Mouse (Mus musculus) mouse embryonic stem cell (cell line): ENCODE results near the gene Tcp10a.
"Not testable (repeated sequence)": the region's sequence is repeated elsewhere in the genome, so short reads cannot be mapped to it uniquely, and the experiment has no call there.

Experiments used
- in situ Hi-C, 2 experiments: fragments of 300-500 bp; cut with MboI; formaldehyde crosslinking; loops; 1 replicate in 1 of 2; 3 replicates in 1 of 2; pipeline ENCODE4 v1.14.3; 2019 to 2020; ENCODE audit warnings: low sequenced_read_pairs in 2 of 2, low pct_unique_long_range_greater_than_20kb in 1 of 2, mixed read lengths in 1 of 2; ENCODE audit not compliant: unreplicated experiment in 1 of 2

Gene Tcp10a

GRCm38 (mm10) chr17:7324346-7324745 is at the start of gene Tcp10a:
Gene Tcp10a (plus strand): TSS chr17:7324646.
- in situ Hi-C loops: not testable (repeated sequence)

GRCm38 (mm10) chr17:7278702-7279242 is 45.7 kb upstream of the Tcp10a start:
- in situ Hi-C loops: no loop called here

GRCm38 (mm10) chr17:7279251-7279650 is 45.2 kb upstream of the Tcp10a start:
- in situ Hi-C loops: no loop called here

GRCm38 (mm10) chr17:7284297-7284910 is 40.0 kb upstream of the Tcp10a start:
- in situ Hi-C loops: no loop called here

- in situ Hi-C loops: no loop called here
Observed at GRCm38 (mm10) chr17:7285292-7285691, 39.2 kb upstream of the Tcp10a start.

- in situ Hi-C loops: no loop called here
Observed at GRCm38 (mm10) chr17:7286422-7287050, 37.9 kb upstream of the Tcp10a start.

GRCm38 (mm10) chr17:7292012-7292684 is 32.3 kb upstream of the Tcp10a start:
- in situ Hi-C loops: no loop called here

- in situ Hi-C loops: not testable (repeated sequence)
Observed at GRCm38 (mm10) chr17:7306278-7307196, 17.9 kb upstream of the Tcp10a start.

- in situ Hi-C loops: not testable (repeated sequence)
Observed at GRCm38 (mm10) chr17:7315693-7316382, 8.6 kb upstream of the Tcp10a start.

GRCm38 (mm10) chr17:7319789-7320188 is 4.7 kb upstream of the Tcp10a start:
- in situ Hi-C loops: not testable (repeated sequence)

GRCm38 (mm10) chr17:7326415-7326814 is 2.0 kb downstream of the Tcp10a start:
- in situ Hi-C loops: not testable (repeated sequence)

GRCm38 (mm10) chr17:7332745-7333144 is 8.3 kb downstream of the Tcp10a start:
- in situ Hi-C loops: not testable (repeated sequence)

- in situ Hi-C loops: not testable (repeated sequence)
Observed at GRCm38 (mm10) chr17:7337381-7337780, 12.9 kb downstream of the Tcp10a start.

GRCm38 (mm10) chr17:7348765-7349164 is 24.3 kb downstream of the Tcp10a start:
- in situ Hi-C loops: not testable (repeated sequence)

GRCm38 (mm10) chr17:7352596-7352995 is 28.1 kb downstream of the Tcp10a start, which contains the start of gene Ttll2:
Gene Ttll2 (minus strand): TSS chr17:7352696.
- in situ Hi-C loops: not testable (repeated sequence)

- in situ Hi-C loops: not testable (repeated sequence)
Observed at GRCm38 (mm10) chr17:7359806-7360205, 35.4 kb downstream of the Tcp10a start.

GRCm38 (mm10) chr17:7360749-7361465 is 36.5 kb downstream of the Tcp10a start:
- in situ Hi-C loops: not testable (repeated sequence)
